Mouse (Mus musculus): ENCODE measurements around the gene Ak2. TPM values are rescaled to one million over a fixed set of nuclear protein-coding genes. Genes with fewer than 3 reads are reported as not detected.
A peak's percentile ranks its signal among the peaks of the same experiment; 100 is the strongest.

Ak2 gene
- polyA plus RNA-seq, 1 experiment, result 60.1 TPM

- 8% methylated on average over 12 of the region's 12 CpGs for WGBS
- Histone ChIP-seq H3K4me1 (replicated peaks; ENCODE audit: control insufficient read depth, insufficient read depth, low read length) (peaks cover 18% of the 10 kb centered on the region), H3K27me3 (ENCODE audit: control insufficient read depth, insufficient read depth, low read length) (no peaks in the 10 kb centered on the region), H3K27ac (ENCODE audit: control insufficient read depth, insufficient read depth, low read length) (no peak overlapping the region), H3K4me3 (ENCODE audit: control insufficient read depth, insufficient read depth, low read length) (no peak overlapping the region), H3K36me3 (ENCODE audit: control insufficient read depth, insufficient read depth, low read length) (no peaks in the 10 kb centered on the region)
- no peak for TF ChIP-seq POLR2A (IDR thresholded peaks at IDR 0.05; ENCODE audit: control insufficient read depth, extremely low read depth, insufficient read depth, low read length, poor library complexity)
- DNase-seq, result peak; percentile 39
These were observed 10.6 kb upstream of the Ak2 start for GRCm38 (mm10) chr4:128980890-128981832.

DNA sequence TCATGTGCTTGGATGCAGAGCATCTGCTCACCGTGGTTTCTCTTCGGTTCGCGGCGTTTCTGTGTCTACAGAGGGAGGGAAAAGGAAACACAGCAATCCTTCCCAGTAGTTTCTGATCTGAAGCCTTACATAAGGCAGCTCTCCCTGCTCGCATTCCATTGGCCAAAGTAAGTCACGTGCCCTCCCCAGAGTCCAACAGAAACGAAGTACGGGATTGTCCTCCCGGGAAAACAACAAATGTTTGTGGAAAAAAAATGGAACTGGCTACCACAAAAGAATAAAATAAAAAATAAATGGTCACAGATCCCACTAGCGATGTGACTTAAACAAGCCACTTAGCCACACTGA, 10.0 kb upstream of the Ak2 start:
- Histone ChIP-seq H3K4me1 (replicated peaks; ENCODE audit: control insufficient read depth, insufficient read depth, low read length) (peaks cover 18% of the 10 kb centered on the region), H3K27ac (ENCODE audit: control insufficient read depth, insufficient read depth, low read length) (no peak overlapping the region)

DNA sequence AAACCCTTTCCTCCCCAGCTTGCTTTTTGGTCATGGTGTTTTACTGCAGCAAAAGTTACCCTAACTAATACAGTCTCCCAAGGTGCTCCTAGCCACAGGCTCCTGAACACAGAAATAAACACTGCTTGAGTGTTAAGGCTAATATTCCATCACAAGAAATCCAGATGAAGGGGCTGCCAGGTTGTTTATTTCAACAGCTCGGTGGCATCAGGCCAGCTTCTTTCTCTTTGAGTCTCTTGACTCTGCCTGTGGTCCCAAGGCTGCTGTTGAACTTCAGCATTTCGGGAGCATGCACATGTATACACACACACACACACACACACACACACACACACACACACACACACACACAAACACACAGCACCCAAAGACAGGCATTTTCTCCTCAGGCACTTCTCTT, 8.6 kb upstream of the Ak2 start:
- Histone ChIP-seq H3K27ac (ENCODE audit: control insufficient read depth, insufficient read depth, low read length) (no peak overlapping the region), H3K36me3 (ENCODE audit: control insufficient read depth, insufficient read depth, low read length) (no peaks in the 10 kb centered on the region), H3K4me1 (replicated peaks; ENCODE audit: control insufficient read depth, insufficient read depth, low read length) (peaks cover 18% of the 10 kb centered on the region), H3K4me3 (ENCODE audit: control insufficient read depth, insufficient read depth, low read length) (no peak overlapping the region), H3K27me3 (ENCODE audit: control insufficient read depth, insufficient read depth, low read length) (no peaks in the 10 kb centered on the region)
- WGBS, result 52% methylated on average over 2 of the region's 2 CpGs
- no peak for DNase-seq
- TF ChIP-seq CTCF (IDR thresholded peaks at IDR 0.05; ENCODE audit: borderline replicate concordance, control insufficient read depth, extremely low read depth, insufficient read depth, low read length, poor library complexity) (no peak), POLR2A (IDR thresholded peaks at IDR 0.05; ENCODE audit: control insufficient read depth, extremely low read depth, insufficient read depth, low read length, poor library complexity) (no peak)

More for the DNA sequence above, 10.0 kb upstream of the Ak2 start:
- WGBS, result 28% methylated on average over 11 of the region's 11 CpGs
- Histone ChIP-seq H3K36me3 (ENCODE audit: control insufficient read depth, insufficient read depth, low read length) (no peaks in the 10 kb centered on the region), H3K27me3 (ENCODE audit: control insufficient read depth, insufficient read depth, low read length) (no peaks in the 10 kb centered on the region), H3K4me3 (ENCODE audit: control insufficient read depth, insufficient read depth, low read length) (no peak overlapping the region)
- TF ChIP-seq POLR2A (IDR thresholded peaks at IDR 0.05; ENCODE audit: control insufficient read depth, extremely low read depth, insufficient read depth, low read length, poor library complexity), result no peak
- TF ChIP-seq CTCF (IDR thresholded peaks at IDR 0.05; ENCODE audit: borderline replicate concordance, control insufficient read depth, extremely low read depth, insufficient read depth, low read length, poor library complexity), result no peak
- DNase-seq, result no peak

- no peak overlapping the region for H3K27ac ChIP-seq (ENCODE audit: control insufficient read depth, insufficient read depth, low read length)
- TF ChIP-seq POLR2A (IDR thresholded peaks at IDR 0.05; ENCODE audit: control insufficient read depth, extremely low read depth, insufficient read depth, low read length, poor library complexity) (no peak), CTCF (IDR thresholded peaks at IDR 0.05; ENCODE audit: borderline replicate concordance, control insufficient read depth, extremely low read depth, insufficient read depth, low read length, poor library complexity) (no peak)
- H3K36me3 ChIP-seq (ENCODE audit: control insufficient read depth, insufficient read depth, low read length), result no peaks in the 10 kb centered on the region
- no peaks in the 10 kb centered on the region for H3K27me3 ChIP-seq (ENCODE audit: control insufficient read depth, insufficient read depth, low read length)
- WGBS, result 78% methylated on average over 2 of the region's 2 CpGs
- H3K4me3 ChIP-seq (ENCODE audit: control insufficient read depth, insufficient read depth, low read length), result no peak overlapping the region
- peaks cover 18% of the 10 kb centered on the region for H3K4me1 ChIP-seq (replicated peaks; ENCODE audit: control insufficient read depth, insufficient read depth, low read length)
- no peak for DNase-seq
These were observed 8.1 kb upstream of the Ak2 start for GRCm38 (mm10) chr4:128983656-128984055.

- no peak for DNase-seq
- no peak for TF ChIP-seq POLR2A (IDR thresholded peaks at IDR 0.05; ENCODE audit: control insufficient read depth, extremely low read depth, insufficient read depth, low read length, poor library complexity)
- no peak for TF ChIP-seq CTCF (IDR thresholded peaks at IDR 0.05; ENCODE audit: borderline replicate concordance, control insufficient read depth, extremely low read depth, insufficient read depth, low read length, poor library complexity)
- H3K4me1 ChIP-seq (replicated peaks; ENCODE audit: control insufficient read depth, insufficient read depth, low read length), result peaks cover 18% of the 10 kb centered on the region
These were observed 7.2 kb upstream of the Ak2 start for GRCm38 (mm10) chr4:128984600-128984999.

GRCm38 (mm10) chr4:128988911-128989310, 2.8 kb upstream of the Ak2 start:
- Histone ChIP-seq H3K4me1 (replicated peaks; ENCODE audit: control insufficient read depth, insufficient read depth, low read length) (peaks cover 2% of the 10 kb centered on the region), H3K27ac (ENCODE audit: control insufficient read depth, insufficient read depth, low read length) (no peak overlapping the region), H3K27me3 (ENCODE audit: control insufficient read depth, insufficient read depth, low read length) (no peaks in the 10 kb centered on the region), H3K36me3 (ENCODE audit: control insufficient read depth, insufficient read depth, low read length) (no peaks in the 10 kb centered on the region), H3K4me3 (ENCODE audit: control insufficient read depth, insufficient read depth, low read length) (no peak overlapping the region)
- WGBS, result 87% methylated on average over 3 of the region's 3 CpGs
- DNase-seq, result no peak
- no peak for TF ChIP-seq POLR2A (IDR thresholded peaks at IDR 0.05; ENCODE audit: control insufficient read depth, extremely low read depth, insufficient read depth, low read length, poor library complexity)
- no peak for TF ChIP-seq CTCF (IDR thresholded peaks at IDR 0.05; ENCODE audit: borderline replicate concordance, control insufficient read depth, extremely low read depth, insufficient read depth, low read length, poor library complexity)

More at GRCm38 (mm10) chr4:128984600-128984999, 7.2 kb upstream of the Ak2 start:
- H3K36me3 ChIP-seq (ENCODE audit: control insufficient read depth, insufficient read depth, low read length), result no peaks in the 10 kb centered on the region
- H3K4me3 ChIP-seq (ENCODE audit: control insufficient read depth, insufficient read depth, low read length), result no peak overlapping the region
- 80% methylated on average over 3 of the region's 3 CpGs for WGBS
- no peaks in the 10 kb centered on the region for H3K27me3 ChIP-seq (ENCODE audit: control insufficient read depth, insufficient read depth, low read length)
- no peak overlapping the region for H3K27ac ChIP-seq (ENCODE audit: control insufficient read depth, insufficient read depth, low read length)
